Mouse (Mus musculus) mouse trophoblast stem cell (cell line): ENCODE data around the gene Ddx56.
"Not testable (repeated sequence)": the region's sequence is repeated elsewhere in the genome, so short reads cannot be mapped to it uniquely, and the experiment has no call there.

Experiments used
- in situ Hi-C, 2 experiments: fragments of 300-500 bp; cut with MseI, MboI; formaldehyde crosslinking; loops; 2 replicates in 1 of 2; 3 replicates in 1 of 2; pipeline ENCODE4 v1.15.1; 2025

Gene Ddx56

DNA sequence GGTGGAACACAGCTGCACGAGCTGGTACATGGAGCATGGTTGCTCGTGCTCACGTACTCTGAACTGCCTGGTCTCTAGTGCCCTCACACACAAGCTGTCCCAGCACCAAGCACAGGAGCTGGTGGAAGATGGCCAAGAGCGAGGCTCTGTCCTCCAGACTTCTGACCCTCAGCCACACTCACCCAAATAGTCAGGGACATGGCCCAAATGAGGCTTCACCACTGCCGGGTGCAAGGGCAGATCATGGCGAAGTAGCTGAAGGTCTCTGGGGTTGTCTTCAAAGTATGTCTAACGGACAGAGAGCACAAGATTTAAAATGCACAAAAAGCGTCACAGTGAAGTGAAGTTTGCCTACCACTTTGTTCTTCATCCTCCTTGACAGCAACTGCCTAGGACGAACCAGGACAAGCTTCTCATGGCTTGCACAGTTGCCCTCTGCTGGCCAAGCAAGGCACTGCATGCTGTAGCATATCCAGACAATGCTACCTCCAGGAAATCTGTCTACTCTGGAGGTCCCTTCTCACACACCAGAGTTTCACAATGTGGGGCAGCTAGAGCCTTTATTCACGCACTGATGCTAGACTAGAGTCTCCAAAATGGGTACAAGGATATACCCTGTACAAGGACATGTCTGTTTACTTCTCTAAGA lies 6.0 kb downstream of the Ddx56 start:
- in situ Hi-C loops: no loop called here

GRCm38 (mm10) chr11:6259413-6259812 lies 8.2 kb downstream of the Ddx56 start:
- in situ Hi-C loops: no loop called here

DNA sequence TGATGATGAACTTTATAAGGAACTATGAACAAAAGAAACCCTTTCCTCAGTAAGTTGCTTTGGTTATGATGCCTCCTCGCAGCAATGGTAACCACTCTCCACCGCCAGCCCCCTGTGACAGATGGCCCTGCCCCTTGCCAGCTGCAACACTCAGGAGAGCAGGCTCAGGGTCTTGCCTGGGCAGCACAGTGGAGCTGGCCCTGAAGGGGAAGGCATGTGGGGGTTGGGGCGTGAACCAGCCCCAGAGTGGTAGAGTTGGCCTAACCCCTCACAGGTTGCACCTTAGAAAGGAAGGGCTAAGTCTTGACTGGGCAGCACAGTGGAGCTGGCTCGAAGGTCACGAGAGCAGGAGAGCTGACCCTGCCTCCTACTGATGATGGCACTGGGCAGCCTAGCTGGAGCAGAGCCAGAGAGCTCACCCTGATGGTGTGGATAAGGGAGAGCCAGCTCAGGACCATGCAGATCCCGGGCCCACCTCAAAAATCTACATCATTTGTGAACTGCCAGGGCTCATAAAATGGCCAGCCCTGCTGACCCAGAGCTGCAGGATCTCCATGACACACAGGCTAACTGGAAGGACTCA lies 11.0 kb downstream of the Ddx56 start:
- in situ Hi-C loops: no loop called here

GRCm38 (mm10) chr11:6254602-6255001 lies 13.0 kb downstream of the Ddx56 start:
- in situ Hi-C loops: not testable (repeated sequence)

DNA sequence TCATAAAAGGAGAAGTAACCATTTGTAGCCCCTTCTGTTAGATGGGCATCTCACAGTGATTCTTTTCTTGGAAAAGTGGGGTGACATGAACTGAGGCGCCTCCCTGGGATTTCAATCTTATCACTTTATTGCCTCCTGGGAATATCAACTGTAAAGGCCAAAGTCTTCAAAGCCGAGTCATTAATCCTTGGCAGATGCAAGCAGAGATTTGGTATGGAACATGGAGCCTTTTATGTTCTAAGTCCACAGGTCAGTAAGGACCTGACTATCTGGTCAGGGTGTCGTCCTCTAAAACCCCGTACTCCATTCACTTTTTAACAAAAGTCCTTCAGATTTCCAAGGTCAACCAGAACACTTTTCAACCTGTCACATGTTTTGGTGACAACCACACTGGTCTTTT lies 14.7 kb downstream of the Ddx56 start:
- in situ Hi-C loops: no loop called here

DNA sequence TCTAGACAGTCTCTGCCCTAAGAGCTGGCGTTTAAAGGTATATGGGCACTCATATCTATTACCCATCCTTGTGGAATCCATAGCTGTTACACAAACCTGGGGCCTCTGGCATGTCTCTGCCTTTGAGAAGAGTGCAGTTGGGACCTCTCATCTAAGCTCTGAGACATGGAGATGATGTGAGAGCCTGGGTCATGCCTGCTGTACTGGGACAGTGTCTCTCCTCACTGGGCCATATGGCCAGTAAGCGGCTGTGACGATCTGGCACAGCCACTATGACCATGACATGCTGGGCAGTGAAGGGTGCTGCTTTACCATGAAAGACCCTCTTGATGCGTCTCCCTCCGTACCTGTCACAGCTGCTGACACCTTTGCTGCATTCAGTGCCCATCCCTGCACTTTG lies 15.3 kb downstream of the Ddx56 start:
- in situ Hi-C loops: no loop called here

DNA sequence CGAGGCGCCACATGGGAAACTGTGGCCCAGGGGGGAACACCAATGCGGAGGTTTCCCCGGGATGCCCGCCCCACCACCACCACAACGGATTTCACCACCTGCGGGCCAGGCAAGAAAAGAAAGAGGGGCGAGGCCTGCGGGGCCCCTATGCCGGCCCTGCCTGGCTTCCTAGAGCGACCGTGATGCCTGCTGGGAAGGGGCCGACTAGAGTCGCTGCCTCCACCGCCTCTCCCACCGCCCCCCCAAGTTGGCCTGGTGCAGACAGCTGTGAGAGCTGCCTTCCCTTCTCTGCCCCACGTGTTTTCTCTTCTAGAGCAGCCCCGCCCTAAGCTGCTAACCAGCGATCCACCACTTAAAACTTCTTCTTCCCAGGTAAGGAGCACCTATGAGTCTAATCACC lies 22.9 kb downstream of the Ddx56 start:
- in situ Hi-C loops: no loop called here

DNA sequence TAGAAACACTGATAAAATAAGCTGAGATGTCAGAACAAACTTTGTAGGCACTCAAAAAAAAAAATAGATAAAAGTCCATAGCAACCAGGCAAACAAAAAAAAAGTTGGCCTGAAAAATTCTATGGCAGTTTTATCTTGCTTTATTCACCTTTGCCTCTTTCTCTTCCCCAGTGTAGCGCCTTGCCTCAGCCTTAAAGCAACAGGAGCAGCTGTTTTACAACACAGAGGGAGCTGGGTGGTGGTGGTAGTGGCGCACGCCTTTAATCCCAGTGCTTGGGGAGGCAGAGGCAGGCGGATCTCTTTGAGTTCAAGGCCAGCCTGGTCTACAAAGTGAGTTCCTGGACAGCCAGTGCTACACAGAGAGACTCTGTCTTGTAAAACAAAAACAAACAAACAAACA lies 34.5 kb downstream of the Ddx56 start:
- in situ Hi-C loops: no loop called here

DNA sequence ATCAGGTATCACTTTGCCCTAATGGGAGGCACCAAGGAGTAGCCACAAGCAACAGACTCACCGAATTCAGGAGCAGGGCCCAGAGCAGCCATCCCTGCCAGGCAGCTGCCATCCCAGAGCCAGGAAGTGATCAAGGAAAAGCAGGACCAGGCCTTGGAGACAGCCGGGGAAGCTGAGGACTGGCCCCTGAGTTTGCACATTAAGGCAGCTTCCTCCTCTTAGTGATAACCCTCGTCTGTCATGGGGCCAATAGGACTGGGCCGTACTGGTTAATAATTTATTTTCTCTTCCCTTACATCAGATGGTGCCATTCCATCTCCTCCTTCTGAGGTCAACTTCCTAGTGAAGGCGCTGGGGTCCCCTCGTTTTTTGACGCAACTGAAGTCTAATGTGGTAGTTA lies 37.6 kb downstream of the Ddx56 start, which contains the start of gene Npc1l1:
Gene Npc1l1, minus strand, starts transcription at position 132 of the 400 bp plus-strand sequence.
- in situ Hi-C loops: no loop called here

DNA sequence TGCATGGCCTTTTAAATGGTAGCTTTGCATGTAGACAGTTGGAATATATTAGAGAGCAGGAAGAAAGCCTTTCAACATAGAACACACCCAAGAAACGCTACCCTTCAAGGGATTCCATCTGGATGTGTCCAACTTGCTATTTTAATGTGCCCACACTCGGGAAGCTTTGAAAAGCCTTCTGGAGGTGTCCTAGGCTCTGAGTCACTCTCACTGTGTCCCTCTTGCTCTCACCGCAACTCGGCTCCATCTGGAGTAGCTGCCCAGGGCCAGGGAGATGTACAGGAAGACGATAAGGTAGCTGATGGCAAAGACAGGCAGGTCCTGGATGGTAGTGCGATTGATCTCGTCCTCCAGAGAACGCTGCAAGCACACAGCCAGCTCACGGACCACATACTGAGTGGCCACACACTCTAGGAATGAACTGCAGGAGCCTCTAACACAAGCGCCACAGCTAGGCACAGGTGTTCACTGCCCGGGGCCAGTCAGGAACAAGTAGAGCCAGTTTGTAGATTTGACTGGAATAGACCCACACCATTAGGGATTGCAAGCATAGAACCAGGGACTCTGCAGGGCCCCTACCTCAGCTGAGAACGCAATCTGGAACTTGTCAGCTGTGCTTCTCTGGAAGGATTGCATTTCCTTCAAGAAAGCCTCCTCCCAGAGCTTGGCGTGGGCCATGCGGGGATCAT lies 42.9 kb downstream of the Ddx56 start:
- in situ Hi-C loops: no loop called here

GRCm38 (mm10) chr11:6222187-6222586 lies 45.4 kb downstream of the Ddx56 start:
- in situ Hi-C loops: no loop called here

- in situ Hi-C loops: no loop called here
These were observed 47.6 kb downstream of the Ddx56 start for GRCm38 (mm10) chr11:6219967-6220366.

DNA sequence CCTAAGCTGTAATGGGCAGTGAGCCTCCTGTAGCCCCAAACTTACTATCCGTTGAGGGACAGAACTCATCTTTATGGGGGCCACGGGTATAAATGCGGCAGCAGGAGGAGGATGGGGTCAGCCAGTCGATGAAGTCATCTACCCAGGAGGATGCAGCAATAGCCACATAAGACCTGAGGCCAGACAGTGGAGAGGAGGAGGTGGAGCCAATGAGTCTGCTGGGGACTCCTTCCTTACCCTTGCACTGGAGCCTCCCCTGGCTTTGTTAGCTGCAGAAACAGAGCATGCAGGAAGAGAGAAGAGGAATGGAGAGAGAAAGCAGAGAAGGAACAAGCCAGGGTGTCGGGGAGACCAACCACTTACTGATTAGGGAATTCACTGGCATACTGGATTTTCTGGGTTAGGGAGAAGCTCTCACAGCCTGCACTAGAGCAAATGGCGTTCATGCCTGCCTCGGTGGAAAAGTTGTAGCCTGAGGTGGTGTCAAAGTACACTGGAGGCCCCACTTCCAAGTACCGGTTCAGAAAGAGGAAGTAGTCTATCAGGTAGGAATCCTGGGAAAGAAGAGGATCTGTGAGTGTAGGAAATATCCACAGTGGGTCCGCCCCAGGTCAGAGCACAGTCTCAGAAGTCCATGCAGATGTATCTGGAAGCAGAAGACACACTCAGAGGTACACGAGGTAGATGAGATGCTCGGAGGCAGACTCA lies 49.2 kb downstream of the Ddx56 start:
- in situ Hi-C loops: no loop called here

GRCm38 (mm10) chr11:6216834-6217233 lies 50.7 kb downstream of the Ddx56 start:
- in situ Hi-C loops: no loop called here
